Mouse (Mus musculus) hindbrain, embryonic 13.5 days (tissue): ENCODE results near the gene Trap1. TPM values are rescaled to one million over a fixed set of nuclear protein-coding genes. Genes with fewer than 3 reads are reported as not detected.

Source experiments
- ATAC-seq: fragments of 200-750 bp; cut with Nextera tagmentation; 2 replicates; pipeline ENCODE4 v1.8.0; 2017; ENCODE audit warnings: moderate TSS enrichment; ENCODE audit not compliant: low FRiP score
- H3K27ac ChIP-seq: fragments of 300-500 bp; sonication (generic); 2 replicates; pipeline ENCODE4 v1.5.1; 2015; ENCODE audit warnings: inconsistent platforms, mild to moderate bottlenecking, moderate library complexity
- H3K27me3 ChIP-seq: fragments of 300-500 bp; sonication (generic); 2 replicates; pipeline ENCODE4 v1.6.1; 2015; ENCODE audit warnings: mild to moderate bottlenecking, inconsistent platforms
- H3K36me3 ChIP-seq: fragments of 300-500 bp; sonication (generic); 2 replicates; pipeline ENCODE4 v1.6.1; 2015; ENCODE audit warnings: mild to moderate bottlenecking, inconsistent platforms
- H3K4me1 ChIP-seq: fragments of 300-500 bp; sonication (generic); replicated peaks from 2 replicates; pipeline ENCODE4 v1.6.1; 2015; ENCODE audit warnings: inconsistent platforms
- H3K4me2 ChIP-seq: fragments of 300-500 bp; sonication (generic); 2 replicates; pipeline ENCODE4 v1.6.1; 2015; ENCODE audit warnings: inconsistent platforms, mild to moderate bottlenecking, moderate library complexity
- H3K4me3 ChIP-seq: fragments of 300-500 bp; sonication (generic); 2 replicates; pipeline ENCODE4 v1.5.1; 2015; ENCODE audit warnings: mild to moderate bottlenecking, inconsistent platforms
- H3K9ac ChIP-seq: fragments of 300-500 bp; sonication (generic); 2 replicates; pipeline ENCODE4 v1.6.1; 2015; ENCODE audit warnings: mild to moderate bottlenecking, inconsistent platforms
- H3K9me3 ChIP-seq: fragments of 300-500 bp; sonication (generic); 2 replicates; pipeline ENCODE4 v1.6.1; 2016; ENCODE audit warnings: inconsistent platforms
- WGBS: fragments of 180-500 bp; shearing (Covaris S2); methylation state at CpG from one replicate; pipeline ENCODE4 v1.1.7; 2015; 5-methylcytosine and 5-hydroxymethylcytosine counted together
- microRNA-seq: library from miRNA; unstranded; fragments of <30 nt; microRNA quantifications from one replicate; pipeline ENCODE4, GENCODE M21; 2016
- polyA plus RNA-seq: library from polyadenylated mRNA; unstranded; fragments of >200 nt; fragmentation: Nextera tagmentation; extraction: Ambion mirVana; gene quantifications from 2 replicates; pipeline ENCODE4 v1.2.1, GENCODE M21; 2015

Trap1 gene
- polyA plus RNA-seq, 1 experiment from 2014 or later, result 47.2 TPM

GRCm38 (mm10) chr16:4003489-4004398 is 73.9 kb downstream of the Trap1 start, which contains the start of gene Slx4:
Gene Slx4, minus strand, starts transcription at chr16:4003770.
- Histone ChIP-seq H3K27ac (peak within 1 kb of the TSS; percentile 92), H3K27me3 (no peaks in the 10 kb centered on the region), H3K4me1 (peaks cover 24% of the 10 kb centered on the region), H3K4me2 (peak within 1 kb of the TSS; percentile 87), H3K36me3 (peaks cover 27% of the 10 kb centered on the region), H3K9me3 (no peaks in the 10 kb centered on the region), H3K9ac (peak within 1 kb of the TSS; percentile 84), H3K4me3 (peak within 1 kb of the TSS; percentile 84)
- peak; percentile 97 for ATAC-seq
- WGBS, result 2% methylated on average over 56 of the region's 58 CpGs

Small RNA genes lying within 50 kb of the gene (microRNA-seq; reads per million reads assigned to microRNA genes)
- gene Gm23413, result not detected

Other genes starting within 250 kb of the Trap1 start
- gene Olfr15, start 246.9 kb downstream of the Trap1 start, polyA plus RNA-seq, result not detected in 2 replicates
- gene Zfp174, start 230.6 kb downstream of the Trap1 start, polyA plus RNA-seq, result 2.0 TPM in 2 replicates
- gene Naa60, start 205.5 kb downstream of the Trap1 start, polyA plus RNA-seq, result 80.0 and 83.1 TPM in 2 replicates
- gene Zfp597, start 193.3 kb downstream of the Trap1 start, polyA plus RNA-seq, result 14.2 and 18.4 TPM in 2 replicates
- gene Gm20695, start 193.2 kb downstream of the Trap1 start, polyA plus RNA-seq, result 5.1 and 6.3 TPM in 2 replicates
- 9.9 and 11.9 TPM in 2 replicates for gene 1700037C18Rik, start 169.1 kb downstream of the Trap1 start, polyA plus RNA-seq
- 34.4 and 35.8 TPM in 2 replicates for gene Cluap1, start 169.0 kb downstream of the Trap1 start, polyA plus RNA-seq
- gene Nlrc3, start 101.2 kb downstream of the Trap1 start, polyA plus RNA-seq, result 0.74 and 1.1 TPM in 2 replicates
- gene Slx4, start 74.1 kb downstream of the Trap1 start, polyA plus RNA-seq, result 21.5 and 23.3 TPM in 2 replicates
- gene Dnase1, start 40.9 kb downstream of the Trap1 start, polyA plus RNA-seq, result 5.3 and 7.2 TPM in 2 replicates
- gene Crebbp, start 136.2 kb upstream of the Trap1 start, polyA plus RNA-seq, result 41.2 and 41.6 TPM in 2 replicates